Mouse (Mus musculus) urinary bladder, postnatal 10 days (tissue): ENCODE data around the gene Ndufaf5.
A peak's percentile ranks its signal among the peaks of the same experiment; 100 is the strongest.
"Not testable (repeated sequence)": the region's sequence is repeated elsewhere in the genome, so short reads cannot be mapped to it uniquely, and the experiment has no call there.

Experiments
- DNase-seq: peaks from one replicate; pipeline ENCODE4 v3.0.0; 2022; ENCODE audit warnings: low spot score

Ndufaf5 gene

GRCm38 (mm10) chr2:140170127-140170802 lies at the start of gene Ndufaf5, which contains the start of gene Esf1:
Gene Ndufaf5, plus strand, starts transcription at chr2:140170649.
Gene Esf1, minus strand, starts transcription at chr2:140170564.
- DNase-seq: peak; percentile 85

- no peak for DNase-seq
Observed at GRCm38 (mm10) chr2:140125516-140125915, 44.9 kb upstream of the Ndufaf5 start.

GRCm38 (mm10) chr2:140151743-140152142 lies 18.7 kb upstream of the Ndufaf5 start, which contains the start of gene Gm17374:
Gene Gm17374, plus strand, starts transcription at chr2:140152043.
- DNase-seq: not testable (repeated sequence)

GRCm38 (mm10) chr2:140159186-140159730 lies 11.2 kb upstream of the Ndufaf5 start:
- DNase-seq: no peak

DNA sequence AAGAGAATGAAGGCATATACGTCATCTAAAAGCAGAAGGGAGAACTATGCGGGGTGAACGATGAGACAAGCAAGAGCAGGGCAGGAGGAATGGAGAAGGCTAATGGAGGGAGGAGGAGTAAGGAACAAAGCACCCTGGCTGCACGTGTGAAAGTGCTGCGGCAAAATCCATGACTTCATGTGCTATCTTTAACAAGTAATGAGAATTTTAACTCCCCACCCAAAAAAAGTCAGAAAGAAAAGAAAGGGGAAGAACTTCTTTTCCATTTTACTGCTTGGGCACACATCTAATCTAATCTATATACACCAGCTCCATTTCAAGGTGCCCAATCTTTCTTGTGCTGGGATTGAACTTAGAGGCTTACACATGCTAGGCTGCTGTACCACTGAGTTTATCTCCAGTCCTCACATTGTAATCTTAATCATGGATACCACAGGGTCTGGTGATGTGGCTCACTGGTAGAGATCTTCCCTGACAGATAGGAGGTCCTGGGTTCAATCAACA lies 7.0 kb upstream of the Ndufaf5 start:
- DNase-seq: no peak

GRCm38 (mm10) chr2:140169057-140169456 lies 1.4 kb upstream of the Ndufaf5 start:
- no peak for DNase-seq

GRCm38 (mm10) chr2:140170803-140171553 lies 529 bp downstream of the Ndufaf5 start:
- no peak for DNase-seq

DNA sequence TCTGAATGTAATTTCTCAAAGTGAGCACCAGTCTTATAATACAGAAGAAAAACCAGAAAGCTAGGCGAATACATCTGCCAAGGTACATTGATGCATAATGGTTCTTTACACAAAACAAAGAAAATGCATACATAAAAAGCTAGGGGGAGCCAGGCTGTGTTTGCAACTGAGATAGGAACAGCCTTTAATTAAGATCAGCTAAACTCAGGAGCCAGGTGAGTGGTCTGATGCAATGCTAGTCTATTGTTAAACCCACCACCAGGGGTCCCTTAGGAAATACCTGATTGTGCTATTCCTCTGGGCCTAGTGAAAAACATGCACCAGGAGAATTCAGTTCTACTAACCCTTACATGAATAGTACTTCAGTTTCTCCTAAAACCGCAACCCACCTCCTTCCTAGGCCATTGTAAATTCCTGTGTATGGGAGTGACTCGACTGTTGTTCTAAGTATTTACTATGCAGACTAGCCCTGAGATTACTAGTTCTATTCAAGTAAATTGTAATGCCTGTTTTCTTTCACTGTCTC lies 15.3 kb downstream of the Ndufaf5 start:
- not testable (repeated sequence) for DNase-seq

- DNase-seq: no peak
Observed at GRCm38 (mm10) chr2:140200713-140201112, 30.3 kb downstream of the Ndufaf5 start.

DNA sequence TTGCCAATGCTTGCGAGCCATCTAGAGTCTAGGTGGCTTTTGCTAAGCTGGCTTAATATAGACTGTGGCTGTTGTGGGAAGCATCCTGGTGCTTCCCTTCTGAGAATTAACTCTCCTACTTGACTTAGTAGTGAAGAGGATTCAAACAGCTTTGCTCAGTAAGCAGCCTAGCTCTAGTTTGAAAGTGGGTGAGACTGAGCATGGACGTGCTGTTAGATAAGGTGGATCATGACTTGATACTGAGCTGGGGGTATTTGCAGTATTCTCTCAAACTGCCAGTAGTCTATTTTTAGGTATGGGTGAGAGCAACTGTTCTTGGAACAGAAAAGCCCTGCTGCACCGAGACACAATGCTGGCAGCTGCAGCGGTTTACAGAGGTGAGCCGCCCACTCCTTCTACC lies 32.1 kb downstream of the Ndufaf5 start:
- DNase-seq: no peak

DNA sequence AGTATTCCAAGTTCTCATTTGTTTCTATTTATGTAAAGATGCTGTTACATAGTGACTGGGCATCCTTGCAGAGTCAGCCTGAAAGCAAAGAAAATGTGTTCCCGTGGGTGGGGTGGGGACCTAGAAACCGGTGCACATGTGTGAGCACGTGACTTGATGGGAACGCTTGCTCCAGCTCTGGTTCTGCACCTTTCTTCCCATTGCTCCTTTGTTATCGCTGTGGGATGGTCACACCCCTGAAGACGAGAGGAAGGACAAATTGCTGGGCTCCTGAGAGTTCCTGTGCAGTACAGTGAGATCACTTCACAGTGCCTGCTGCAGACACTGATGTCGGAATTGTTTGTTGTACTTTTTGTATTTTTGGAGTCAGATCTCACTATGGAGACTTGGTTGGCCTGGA lies 33.3 kb downstream of the Ndufaf5 start:
- DNase-seq: no peak

DNA sequence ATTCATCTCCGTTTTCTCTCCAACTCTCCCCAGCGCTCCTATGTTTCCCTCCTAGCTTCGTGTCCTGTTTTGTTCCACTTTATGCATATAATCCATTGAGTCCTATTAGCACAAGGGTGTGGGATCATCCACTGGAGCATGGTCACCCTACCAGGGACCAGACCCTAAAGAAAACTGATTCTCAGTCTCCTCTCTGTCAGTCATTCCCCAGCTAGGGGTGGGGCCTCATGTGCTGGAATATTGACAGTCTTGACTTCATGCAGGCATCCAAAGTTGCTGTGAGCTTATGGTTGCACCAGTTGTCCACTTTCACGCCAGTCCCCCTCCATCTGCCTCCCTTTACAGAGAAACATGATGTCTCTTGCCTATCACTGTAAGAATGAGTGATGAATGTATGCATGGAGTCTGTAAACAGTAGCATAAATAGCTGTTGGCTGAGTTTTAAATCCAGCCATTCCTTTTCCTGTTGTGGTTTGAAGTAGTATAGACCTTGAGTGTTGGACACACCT lies 44.1 kb downstream of the Ndufaf5 start:
- DNase-seq: no peak

DNA sequence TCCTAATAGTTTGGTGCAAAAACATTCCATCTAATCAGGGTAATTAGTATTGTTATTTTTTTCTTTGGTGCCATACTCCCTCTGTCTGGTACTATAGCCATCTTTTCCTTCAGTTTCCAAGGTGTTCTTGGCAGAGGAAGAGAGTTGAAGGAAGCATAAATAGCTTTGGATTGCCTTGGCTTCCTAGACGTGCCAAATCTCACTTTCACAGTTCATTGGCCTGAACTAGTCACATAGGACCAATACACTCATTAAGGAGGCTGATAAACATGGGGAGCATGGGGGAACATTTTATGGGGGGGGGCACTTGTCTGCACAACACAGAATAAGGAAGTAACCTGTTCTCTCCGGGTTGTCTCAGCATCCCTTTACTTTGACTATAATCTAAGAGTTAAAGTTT lies 45.0 kb downstream of the Ndufaf5 start:
- DNase-seq: no peak

DNA sequence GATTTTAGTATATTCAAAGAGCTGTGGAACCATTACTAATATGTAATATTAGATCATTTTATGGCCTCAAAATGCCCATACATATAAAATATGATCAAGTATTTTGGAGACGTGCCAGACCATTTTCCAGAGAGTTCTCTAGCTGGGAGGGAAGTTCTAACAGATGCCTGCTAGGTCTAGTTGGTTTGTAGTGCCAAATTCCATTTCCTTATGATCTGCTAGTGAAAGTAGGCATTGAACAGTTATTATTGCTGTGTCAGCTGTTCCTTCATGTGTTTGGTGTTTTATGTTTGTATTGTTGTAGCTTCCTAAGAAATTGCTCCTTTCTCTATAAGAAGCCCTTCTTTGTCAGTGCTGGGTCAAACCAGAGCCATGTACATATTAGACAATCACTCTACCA lies 45.5 kb downstream of the Ndufaf5 start:
- no peak for DNase-seq

GRCm38 (mm10) chr2:140220325-140220724 lies 49.9 kb downstream of the Ndufaf5 start:
- no peak for DNase-seq

GRCm38 (mm10) chr2:140230295-140230694 lies 59.8 kb downstream of the Ndufaf5 start:
- no peak for DNase-seq

DNA sequence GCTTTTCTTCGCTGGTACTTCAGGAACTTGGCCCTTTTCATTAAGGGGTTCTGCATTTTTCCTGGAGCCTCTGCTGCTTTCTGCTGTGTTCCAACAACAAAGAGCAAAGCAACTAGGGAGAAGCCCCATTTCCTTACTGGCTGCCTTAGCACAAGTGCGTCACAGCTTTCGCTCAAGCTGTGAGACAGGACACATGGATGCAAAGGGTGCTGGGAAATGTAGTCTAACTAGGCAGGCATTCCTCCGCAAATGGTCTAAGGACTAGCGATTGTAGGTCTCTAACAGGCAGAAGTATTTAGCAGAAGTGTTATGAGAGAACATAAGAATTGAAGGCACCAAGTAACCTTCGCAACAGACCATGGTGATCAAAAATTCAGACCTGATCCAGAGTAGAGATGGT lies 66.8 kb downstream of the Ndufaf5 start:
- DNase-seq: no peak

GRCm38 (mm10) chr2:140242398-140242797 lies 71.9 kb downstream of the Ndufaf5 start:
- DNase-seq: no peak

- DNase-seq: no peak
Observed at GRCm38 (mm10) chr2:140243105-140243504, 72.7 kb downstream of the Ndufaf5 start.
